Mouse (Mus musculus): Measurements from ENCODE around the gene Foxn1.

DNA sequence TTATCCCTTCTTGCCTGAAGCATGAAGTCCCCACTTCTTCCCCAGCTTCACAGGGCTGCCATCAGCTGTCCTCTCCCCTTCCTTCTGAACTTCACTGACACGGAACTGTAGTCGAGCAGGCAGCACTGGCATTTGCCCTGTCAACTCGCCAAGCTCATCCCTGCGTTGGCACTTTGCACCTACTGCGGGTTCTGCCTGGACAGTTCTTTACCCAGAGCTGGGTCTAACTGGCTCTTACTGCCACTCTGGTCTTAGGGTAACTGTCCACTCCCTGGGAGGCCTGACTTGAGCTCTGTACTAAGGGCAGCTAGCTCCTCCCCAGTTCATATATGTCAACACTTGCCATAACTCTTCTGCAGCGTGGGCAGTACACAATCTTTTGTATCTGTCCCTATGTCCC lies 30.5 kb upstream of the Foxn1 start:
- TF ChIP-seq POU5F1 (IDR thresholded peaks at IDR 0.05; ENCODE audit: borderline replicate concordance, low read length) (no peak), CTCF (conservative IDR thresholded peaks at IDR 0.05; ENCODE audit: low read length) (no peak), NANOG (IDR thresholded peaks at IDR 0.05; ENCODE audit: borderline replicate concordance, low read length) (no peak)

All from E14TG2a.4 (cell line).